Mouse (Mus musculus) adrenal gland, adult 18-20 months (tissue): ENCODE measurements around the gene Ppp1r36. TPM values are rescaled to one million over a fixed set of nuclear protein-coding genes. Genes with fewer than 3 reads are reported as not detected.

Source experiments
- DNase-seq, 2 experiments: peaks; one replicate each; pipeline ENCODE4 v3.0.0; 2021 to 2022; ENCODE audit warnings: low spot score in 2 of 2
- total RNA-seq, 2 experiments: library from RNA; stranded (reverse); gene quantifications; 1 replicate in 1 of 2; 2 replicates in 1 of 2; pipeline ENCODE4 v1.2.3; 2021

Gene Ppp1r36
- total RNA-seq, 2 experiments from 2014 or later: 0.27 to 0.32 TPM

DNA sequence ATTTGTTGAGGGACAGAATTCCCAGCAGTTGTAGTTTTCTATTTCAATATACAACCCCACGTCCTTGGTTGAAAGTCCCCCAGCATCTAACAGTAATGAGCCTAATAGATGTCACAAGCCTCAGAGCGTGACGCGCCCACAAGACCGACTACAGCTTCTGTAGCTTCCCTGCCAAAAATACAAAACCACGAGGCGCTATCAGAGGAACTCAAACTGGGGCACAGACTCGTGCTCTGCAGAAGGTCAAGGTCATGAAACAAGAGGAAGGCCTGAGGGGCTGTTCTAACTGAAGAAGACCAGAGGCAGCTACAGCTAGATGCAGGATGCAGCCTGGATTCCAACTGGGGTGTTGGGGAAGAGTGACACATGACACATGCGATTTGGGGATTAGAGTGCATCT lies 69.6 kb downstream of the Ppp1r36 start:
- DNase-seq: no peak

Other genes with a start within 250 kb of the Ppp1r36 start
- under 1 TPM in 1 of 2 experiments, not detected in 1; 0.20 TPM for gene Esr2, start 240.3 kb upstream of the Ppp1r36 start, total RNA-seq
- gene Tex21, start 170.8 kb upstream of the Ppp1r36 start, total RNA-seq: not detected
- gene Mthfd1, start 162.2 kb upstream of the Ppp1r36 start, total RNA-seq: 10 to 100 TPM; 30.9 to 47.3 TPM
- gene Akap5, start 92.6 kb upstream of the Ppp1r36 start, total RNA-seq: under 1 TPM; 0.33 to 0.54 TPM
- gene Zbtb25, start 47.9 kb upstream of the Ppp1r36 start, total RNA-seq: 1 to 10 TPM; 5.9 to 6.1 TPM
- 1 to 10 TPM; 4.1 to 4.7 TPM for gene Zbtb1, start 47.3 kb upstream of the Ppp1r36 start, total RNA-seq
- gene Hspa2, start 13.4 kb upstream of the Ppp1r36 start, total RNA-seq: 10 to 100 TPM; 18.9 to 20.6 TPM
- 10 to 100 TPM in 1 of 2 experiments, 1 to 10 TPM in 1; 8.6 to 11.9 TPM for gene Plekhg3, start 113.4 kb downstream of the Ppp1r36 start, total RNA-seq